Mouse (Mus musculus) stomach, embryonic 16.5 days (tissue): ENCODE data around the gene Cabcoco1. TPM values are rescaled to one million over a fixed set of nuclear protein-coding genes. Genes with fewer than 3 reads are reported as not detected.

Experiments
- ATAC-seq: fragments of 200-750 bp; cut with Nextera tagmentation; 2 replicates; pipeline ENCODE4 v1.8.0; 2017; ENCODE audit warnings: moderate number of reproducible peaks, moderate TSS enrichment; ENCODE audit not compliant: insufficient read depth, low FRiP score
- H3K27ac ChIP-seq: fragments of 300-500 bp; sonication (generic); 2 replicates; pipeline ENCODE4 v1.5.1; 2014; ENCODE audit warnings: low read length
- H3K27me3 ChIP-seq: fragments of 300-500 bp; sonication (generic); 2 replicates; pipeline ENCODE4 v1.6.1; 2014; ENCODE audit warnings: low read length, control low read depth, mixed read lengths; ENCODE audit not compliant: control insufficient read depth, insufficient read depth
- H3K36me3 ChIP-seq: fragments of 300-500 bp; sonication (generic); 2 replicates; pipeline ENCODE4 v1.6.1; 2014; ENCODE audit warnings: low read length; ENCODE audit not compliant: control insufficient read depth, insufficient read depth
- H3K4me1 ChIP-seq: fragments of 300-500 bp; sonication (generic); 2 replicates; pipeline ENCODE4 v1.6.1; 2014; ENCODE audit warnings: low read length, control low read depth, mixed read lengths; ENCODE audit not compliant: control insufficient read depth, insufficient read depth
- H3K4me2 ChIP-seq: fragments of 300-500 bp; sonication (generic); 2 replicates; pipeline ENCODE4 v1.6.1; 2014; ENCODE audit warnings: low read depth, low read length, mixed read lengths
- H3K4me3 ChIP-seq: fragments of 300-500 bp; sonication (generic); replicated peaks from 2 replicates; pipeline ENCODE4 v1.5.1; 2014; ENCODE audit warnings: mild to moderate bottlenecking, low read length
- H3K9ac ChIP-seq: fragments of 300-500 bp; sonication (generic); 2 replicates; pipeline ENCODE4 v1.6.1; 2014; ENCODE audit warnings: low read length
- H3K9me3 ChIP-seq: fragments of 300-500 bp; sonication (generic); replicated peaks from 2 replicates; pipeline ENCODE4 v1.6.1; 2016; ENCODE audit warnings: low read length, control low read depth; ENCODE audit not compliant: control insufficient read depth
- WGBS: fragments of 180-500 bp; shearing (Covaris S2); extraction: QIAGEN DNeasy Blood & Tissue Kit; methylation state at CpG from one replicate; pipeline ENCODE4 v1.1.7; 2014; 5-methylcytosine and 5-hydroxymethylcytosine counted together
- polyA plus RNA-seq: library from polyadenylated mRNA; unstranded; fragments of >200 nt; fragmentation: Nextera tagmentation; extraction: Ambion mirVana; gene quantifications from 2 replicates; pipeline ENCODE4 v1.2.1, GENCODE M21; 2015

Cabcoco1 gene
- polyA plus RNA-seq, 1 experiment from 2014 or later: 3.0 TPM

GRCm38 (mm10) chr10:68490781-68491180, 50.9 kb downstream of the Cabcoco1 start:
- H3K27me3 ChIP-seq: no peaks in the 10 kb centered on the region
- no peaks in the 10 kb centered on the region for H3K36me3 ChIP-seq
- ATAC-seq: no peak
- H3K9me3 ChIP-seq: no peaks in the 10 kb centered on the region
- no peak overlapping the region for H3K4me3 ChIP-seq
- 40% methylated on average over 6 of the region's 6 CpGs for WGBS
- no peaks in the 10 kb centered on the region for H3K4me1 ChIP-seq
- H3K27ac ChIP-seq: peak overlapping the region; percentile 59
- H3K4me2 ChIP-seq: no peak overlapping the region
- H3K9ac ChIP-seq: no peak overlapping the region

DNA sequence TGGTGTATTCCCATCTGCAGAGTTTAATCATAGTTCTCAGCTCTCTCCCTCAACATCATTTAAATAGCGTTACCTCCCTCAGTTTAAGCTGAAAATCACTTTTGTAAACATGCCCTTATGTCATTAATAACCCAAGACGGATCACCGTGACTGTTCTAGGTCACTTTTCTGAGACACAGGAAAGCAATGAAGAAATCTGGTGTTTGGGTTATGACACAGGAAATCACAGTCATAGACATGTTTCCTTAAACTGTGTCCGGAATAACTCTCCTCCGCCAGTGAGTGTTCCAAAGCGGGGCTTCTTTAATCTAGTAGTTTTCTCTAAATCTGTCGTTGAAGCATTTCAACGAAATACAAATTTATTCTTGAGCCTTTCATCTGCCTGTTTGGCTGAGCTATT, 68.9 kb downstream of the Cabcoco1 start:
- no peak overlapping the region for H3K4me3 ChIP-seq
- no peak overlapping the region for H3K4me2 ChIP-seq
- WGBS: 36% methylated on average over 8 of the region's 8 CpGs
- no peak overlapping the region for H3K9ac ChIP-seq
- no peaks in the 10 kb centered on the region for H3K36me3 ChIP-seq
- no peak for ATAC-seq
- H3K27ac ChIP-seq: no peak overlapping the region
- no peaks in the 10 kb centered on the region for H3K27me3 ChIP-seq
- 0 out of 2 replicates have a peak, but pooled peaks cover 3% of the 10 kb centered on the region for H3K4me1 ChIP-seq
- no peaks in the 10 kb centered on the region for H3K9me3 ChIP-seq

DNA sequence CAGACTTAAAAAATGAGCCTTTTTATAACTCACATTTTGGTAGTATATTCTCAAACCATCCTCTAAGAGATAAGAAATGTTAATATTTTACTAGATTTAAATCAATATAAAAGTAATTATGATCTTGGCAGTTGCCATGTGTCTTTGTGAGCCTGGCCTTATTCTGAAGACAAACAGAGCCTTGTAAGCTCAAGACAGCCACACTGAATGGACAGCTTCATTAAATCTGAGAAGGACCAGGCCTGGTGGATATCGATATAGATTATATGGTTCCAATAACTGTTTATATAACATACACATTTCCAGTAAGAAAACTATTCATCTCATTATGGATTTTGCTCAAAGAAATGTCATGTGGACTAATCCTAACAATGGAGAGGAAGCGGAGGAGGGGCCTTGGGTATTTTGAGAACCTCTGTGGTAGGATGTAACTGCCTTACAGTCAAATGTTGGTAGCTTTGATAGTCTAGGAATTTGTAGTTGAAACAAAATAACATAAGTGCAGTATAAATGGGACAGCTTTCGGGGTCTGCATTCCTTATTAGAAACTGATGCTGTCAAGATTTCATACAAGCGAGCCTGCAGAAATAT, 75.9 kb downstream of the Cabcoco1 start:
- H3K4me1 ChIP-seq: 0 out of 2 replicates have a peak, but pooled peaks cover 3% of the 10 kb centered on the region
- no peaks in the 10 kb centered on the region for H3K36me3 ChIP-seq
- WGBS: 38% methylated on average over 4 of the region's 4 CpGs
- H3K27ac ChIP-seq: no peak overlapping the region
- no peaks in the 10 kb centered on the region for H3K27me3 ChIP-seq
- H3K4me3 ChIP-seq: no peak overlapping the region
- H3K4me2 ChIP-seq: no peak overlapping the region
- no peaks in the 10 kb centered on the region for H3K9me3 ChIP-seq
- no peak overlapping the region for H3K9ac ChIP-seq
- ATAC-seq: peak; percentile 50; the same call in 1 of the 2 replicates

- Histone ChIP-seq H3K4me1 (0 out of 2 replicates have a peak, but pooled peaks cover 3% of the 10 kb centered on the region), H3K4me2 (no peak overlapping the region), H3K9ac (no peak overlapping the region), H3K4me3 (no peak overlapping the region), H3K9me3 (no peaks in the 10 kb centered on the region), H3K27me3 (no peaks in the 10 kb centered on the region), H3K36me3 (no peaks in the 10 kb centered on the region), H3K27ac (peak overlapping the region; percentile 2; the same call in 1 of the 2 replicates)
- 17% methylated on average over 7 of the region's 7 CpGs for WGBS
- peak; percentile 40; the same call in 1 of the 2 replicates for ATAC-seq
These were observed 76.8 kb downstream of the Cabcoco1 start for GRCm38 (mm10) chr10:68464943-68465342.

- no peaks in the 10 kb centered on the region for H3K4me1 ChIP-seq
These were observed 81.9 kb downstream of the Cabcoco1 start for GRCm38 (mm10) chr10:68459784-68460183.

GRCm38 (mm10) chr10:68457019-68457418, 84.7 kb downstream of the Cabcoco1 start:
- no peaks in the 10 kb centered on the region for H3K27me3 ChIP-seq
- peaks cover 5% of the 10 kb centered on the region; the same call in 1 of the 2 replicates for H3K9me3 ChIP-seq
- WGBS: 88% methylated on average over 7 of the region's 7 CpGs
- H3K27ac ChIP-seq: no peak overlapping the region
- no peak for ATAC-seq
- H3K9ac ChIP-seq: no peak overlapping the region
- no peak overlapping the region for H3K4me3 ChIP-seq
- H3K4me2 ChIP-seq: no peak overlapping the region
- no peaks in the 10 kb centered on the region for H3K36me3 ChIP-seq
- no peaks in the 10 kb centered on the region for H3K4me1 ChIP-seq

More at GRCm38 (mm10) chr10:68459784-68460183, 81.9 kb downstream of the Cabcoco1 start:
- Histone ChIP-seq H3K9me3 (no peaks in the 10 kb centered on the region), H3K9ac (no peak overlapping the region), H3K27me3 (no peaks in the 10 kb centered on the region), H3K4me3 (no peak overlapping the region), H3K4me2 (no peak overlapping the region), H3K27ac (no peak overlapping the region), H3K36me3 (no peaks in the 10 kb centered on the region)
- 72% methylated on average over 11 of the region's 11 CpGs for WGBS
- ATAC-seq: no peak

- H3K4me2 ChIP-seq: no peak overlapping the region
- H3K36me3 ChIP-seq: no peaks in the 10 kb centered on the region
- no peaks in the 10 kb centered on the region for H3K4me1 ChIP-seq
- H3K9ac ChIP-seq: no peak overlapping the region
- H3K9me3 ChIP-seq: peaks cover 5% of the 10 kb centered on the region; the same call in 1 of the 2 replicates
- no peak overlapping the region for H3K27ac ChIP-seq
- no peak for ATAC-seq
- no peak overlapping the region for H3K4me3 ChIP-seq
- H3K27me3 ChIP-seq: no peaks in the 10 kb centered on the region
These were observed 87.2 kb downstream of the Cabcoco1 start for GRCm38 (mm10) chr10:68454541-68454940.

DNA sequence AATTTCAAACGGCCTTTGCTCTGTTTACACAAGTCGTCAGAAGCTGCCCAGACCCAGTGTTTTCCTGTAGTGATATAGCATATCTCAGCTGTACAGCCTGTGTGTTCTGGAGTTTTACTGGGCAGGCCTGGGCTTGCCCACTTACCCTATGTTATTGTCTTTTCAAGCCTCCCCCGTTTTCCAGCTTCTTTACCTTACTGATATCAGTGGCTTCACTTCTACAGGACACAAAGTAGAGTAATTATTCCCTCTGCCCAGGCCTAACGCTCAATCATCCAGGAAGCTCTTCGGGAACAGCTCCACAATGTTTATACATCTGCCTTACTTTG, 94.9 kb downstream of the Cabcoco1 start:
- Histone ChIP-seq H3K9me3 (no peaks in the 10 kb centered on the region), H3K4me1 (peaks cover 22% of the 10 kb centered on the region), H3K36me3 (no peaks in the 10 kb centered on the region), H3K4me3 (no peak overlapping the region), H3K4me2 (peak overlapping the region; percentile 40), H3K27ac (peak overlapping the region; percentile 95), H3K9ac (peak overlapping the region; percentile 46; the same call in 1 of the 2 replicates), H3K27me3 (no peaks in the 10 kb centered on the region)
- ATAC-seq: peak; percentile 91
- WGBS: 3% methylated on average over 5 of the region's 5 CpGs

GRCm38 (mm10) chr10:68445876-68446796, 95.6 kb downstream of the Cabcoco1 start:
- Histone ChIP-seq H3K4me3 (no peak overlapping the region), H3K4me2 (peak overlapping the region; percentile 40), H3K9ac (peak overlapping the region; percentile 50; the same call in 1 of the 2 replicates), H3K9me3 (no peaks in the 10 kb centered on the region), H3K4me1 (peaks cover 22% of the 10 kb centered on the region), H3K27ac (peak overlapping the region; percentile 95), H3K27me3 (no peaks in the 10 kb centered on the region), H3K36me3 (no peaks in the 10 kb centered on the region)
- no peak for ATAC-seq
- WGBS: 15% methylated on average over 15 of the region's 15 CpGs
